Mouse (Mus musculus): ENCODE results near the gene Ankrd54. TPM values are rescaled to one million over a fixed set of nuclear protein-coding genes. Genes with fewer than 3 reads are reported as not detected.

Ankrd54 gene
- polyA plus RNA-seq, 1 experiment from 2014 or later: 28.7 TPM

DNA sequence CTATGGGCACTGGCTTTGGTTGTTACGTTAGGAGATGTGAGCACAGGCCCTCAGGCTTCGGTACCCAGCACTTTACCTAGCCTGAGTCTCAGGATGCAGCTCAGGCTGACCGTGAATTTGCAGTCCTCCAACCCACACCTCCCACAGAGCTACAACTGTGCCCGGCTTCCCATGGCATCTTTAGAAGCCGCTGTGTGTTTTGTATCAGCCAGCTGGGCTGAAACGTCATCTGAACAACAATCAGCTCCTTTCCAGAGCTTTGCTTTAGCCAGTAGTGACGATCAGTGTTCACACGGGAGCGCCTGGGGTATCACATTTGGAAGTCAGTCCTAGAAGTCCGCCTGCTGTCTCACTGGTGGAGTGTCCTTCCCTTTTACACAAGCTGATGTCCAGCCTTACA is 40.6 kb upstream of the Ankrd54 start:
- Histone ChIP-seq H3K4me1 (ENCODE audit: control insufficient read depth, insufficient read depth, low read length) (peaks cover 41% of the 10 kb centered on the region), H3K36me3 (ENCODE audit: control insufficient read depth, insufficient read depth, low read length) (no peaks in the 10 kb centered on the region), H3K27ac (ENCODE audit: low read depth, low read length) (no peak overlapping the region), H3K4me2 (no peak overlapping the region), H3K4me3 (ENCODE audit: low read depth, low read length) (no peak overlapping the region), H3K9ac (ENCODE audit: low read depth, low read length) (no peak overlapping the region), H3K9me3 (replicated peaks; ENCODE audit: control insufficient read depth, low read length) (no peaks in the 10 kb centered on the region), H3K27me3 (ENCODE audit: control insufficient read depth, insufficient read depth, low read length) (no peaks in the 10 kb centered on the region)
- 65% methylated on average over 10 of the region's 10 CpGs for WGBS (ENCODE audit: insufficient replicate concordance)
- ATAC-seq (replicated peaks; ENCODE audit: insufficient number of reproducible peaks, low FRiP score, low TSS enrichment): no peak

DNA sequence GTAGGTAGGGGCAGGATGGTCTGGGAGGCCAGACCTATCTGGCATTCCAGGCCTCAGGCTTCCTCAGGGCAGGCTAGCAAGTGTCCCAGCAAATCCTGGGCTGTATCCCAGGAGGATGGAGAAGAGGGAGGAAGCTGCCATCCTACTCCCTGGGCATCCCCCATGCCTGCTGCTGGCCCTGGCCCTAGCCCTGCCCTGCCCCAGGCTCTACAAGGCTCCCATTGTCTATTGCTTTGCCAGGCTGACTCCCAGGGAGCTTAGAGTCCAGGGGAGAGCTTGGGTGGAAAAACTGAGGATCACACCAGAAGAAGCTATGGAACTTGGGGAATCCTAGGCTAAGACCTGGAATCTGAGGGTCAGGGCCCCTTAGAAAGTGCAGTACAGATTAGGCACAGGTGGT is 38.8 kb upstream of the Ankrd54 start:
- H3K27me3 ChIP-seq (ENCODE audit: control insufficient read depth, insufficient read depth, low read length): no peaks in the 10 kb centered on the region
- H3K4me3 ChIP-seq (ENCODE audit: low read depth, low read length): no peak overlapping the region
- no peaks in the 10 kb centered on the region for H3K36me3 ChIP-seq (ENCODE audit: control insufficient read depth, insufficient read depth, low read length)
- peak overlapping the region; percentile 25; the same call in 1 of the 2 replicates for H3K27ac ChIP-seq (ENCODE audit: low read depth, low read length)
- no peak overlapping the region for H3K4me2 ChIP-seq
- peak overlapping the region; percentile 50; the same call in 1 of the 2 replicates for H3K9ac ChIP-seq (ENCODE audit: low read depth, low read length)
- peaks cover 53% of the 10 kb centered on the region for H3K4me1 ChIP-seq (ENCODE audit: control insufficient read depth, insufficient read depth, low read length)
- no peak for ATAC-seq (replicated peaks; ENCODE audit: insufficient number of reproducible peaks, low FRiP score, low TSS enrichment)
- no peaks in the 10 kb centered on the region for H3K9me3 ChIP-seq (replicated peaks; ENCODE audit: control insufficient read depth, low read length)

DNA sequence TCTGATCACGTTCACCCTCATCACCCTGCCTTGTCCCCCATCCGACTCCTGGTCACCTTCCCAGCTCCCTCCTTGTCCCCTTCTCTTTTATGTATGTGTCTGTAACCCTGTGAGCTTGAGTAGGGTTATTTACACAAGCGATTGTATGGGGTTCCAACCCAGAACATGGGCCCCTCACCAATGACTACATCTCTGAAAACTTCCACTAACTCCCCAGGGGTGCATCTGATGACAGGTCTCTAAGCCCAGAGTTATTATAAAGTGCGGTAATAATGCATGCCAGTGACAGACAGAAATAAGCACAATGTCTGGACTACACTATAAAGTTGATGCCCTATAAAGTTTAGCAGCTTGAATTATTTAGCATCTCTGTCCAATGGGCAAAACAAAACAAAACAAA is 37.7 kb upstream of the Ankrd54 start:
- Histone ChIP-seq H3K4me1 (ENCODE audit: control insufficient read depth, insufficient read depth, low read length) (peaks cover 60% of the 10 kb centered on the region), H3K36me3 (ENCODE audit: control insufficient read depth, insufficient read depth, low read length) (no peaks in the 10 kb centered on the region), H3K4me2 (no peak overlapping the region), H3K27me3 (ENCODE audit: control insufficient read depth, insufficient read depth, low read length) (no peaks in the 10 kb centered on the region), H3K27ac (ENCODE audit: low read depth, low read length) (0 out of 2 replicates have a peak overlapping the region, but pooled peaks have one; percentile 96), H3K4me3 (ENCODE audit: low read depth, low read length) (no peak overlapping the region), H3K9me3 (replicated peaks; ENCODE audit: control insufficient read depth, low read length) (no peaks in the 10 kb centered on the region), H3K9ac (ENCODE audit: low read depth, low read length) (no peak overlapping the region)
- WGBS (ENCODE audit: insufficient replicate concordance): 68% methylated on average over 4 of the region's 4 CpGs
- ATAC-seq (replicated peaks; ENCODE audit: insufficient number of reproducible peaks, low FRiP score, low TSS enrichment): no peak

DNA sequence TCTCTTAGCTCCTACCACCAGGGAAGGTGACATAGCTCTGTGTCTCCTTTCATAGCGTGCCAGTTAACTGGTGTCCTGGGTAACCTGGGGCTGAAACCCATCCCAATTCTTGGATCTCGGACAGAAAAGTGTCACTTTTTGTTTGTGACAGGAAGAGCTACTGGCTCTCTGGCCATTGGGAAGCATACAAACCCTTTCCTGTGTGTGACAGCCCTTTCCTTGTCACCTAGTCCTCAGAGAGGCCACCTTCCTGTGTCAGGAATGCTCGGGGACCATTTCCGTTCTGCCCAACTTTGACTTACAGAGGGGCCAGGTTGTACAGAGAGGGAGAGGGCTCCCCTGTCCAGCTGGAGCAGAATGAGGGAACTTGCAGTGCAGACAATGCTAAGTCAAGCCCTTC is 36.8 kb upstream of the Ankrd54 start:
- Histone ChIP-seq H3K27me3 (ENCODE audit: control insufficient read depth, insufficient read depth, low read length) (no peaks in the 10 kb centered on the region), H3K4me2 (0 out of 2 replicates have a peak overlapping the region, but pooled peaks have one; percentile 11), H3K9me3 (replicated peaks; ENCODE audit: control insufficient read depth, low read length) (no peaks in the 10 kb centered on the region), H3K9ac (ENCODE audit: low read depth, low read length) (no peak overlapping the region), H3K36me3 (ENCODE audit: control insufficient read depth, insufficient read depth, low read length) (peaks cover 1% of the 10 kb centered on the region; the same call in 1 of the 2 replicates), H3K4me1 (ENCODE audit: control insufficient read depth, insufficient read depth, low read length) (peaks cover 60% of the 10 kb centered on the region), H3K27ac (ENCODE audit: low read depth, low read length) (peak overlapping the region; percentile 96), H3K4me3 (ENCODE audit: low read depth, low read length) (no peak overlapping the region)
- no peak for ATAC-seq (replicated peaks; ENCODE audit: insufficient number of reproducible peaks, low FRiP score, low TSS enrichment)
- WGBS (ENCODE audit: insufficient replicate concordance): 41% methylated on average over 4 of the region's 4 CpGs

DNA sequence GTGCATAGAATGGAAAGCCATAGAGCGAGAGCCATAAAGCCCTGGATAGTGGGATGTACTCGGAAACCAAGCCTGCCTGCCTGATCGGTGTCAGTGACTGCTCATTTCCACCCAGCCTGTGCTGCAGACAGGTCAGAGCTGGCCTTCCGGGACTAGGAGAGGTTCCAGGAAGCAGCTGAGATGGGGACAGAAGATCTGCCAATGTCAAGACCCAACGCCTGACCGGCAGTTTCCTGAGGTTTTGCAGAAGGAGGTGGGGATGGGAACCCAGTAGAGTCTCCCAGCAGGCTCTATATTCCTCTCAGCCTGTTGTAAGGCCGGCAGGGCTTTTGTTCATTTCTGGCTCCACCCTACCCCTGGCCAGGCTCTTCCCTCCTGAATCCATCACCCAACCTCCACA is 36.2 kb upstream of the Ankrd54 start:
- no peak for ATAC-seq (replicated peaks; ENCODE audit: insufficient number of reproducible peaks, low FRiP score, low TSS enrichment)
- H3K9ac ChIP-seq (ENCODE audit: low read depth, low read length): peak overlapping the region; percentile 58
- H3K27ac ChIP-seq (ENCODE audit: low read depth, low read length): peak overlapping the region; percentile 96
- no peak overlapping the region for H3K4me3 ChIP-seq (ENCODE audit: low read depth, low read length)
- H3K27me3 ChIP-seq (ENCODE audit: control insufficient read depth, insufficient read depth, low read length): no peaks in the 10 kb centered on the region
- peaks cover 60% of the 10 kb centered on the region for H3K4me1 ChIP-seq (ENCODE audit: control insufficient read depth, insufficient read depth, low read length)
- H3K9me3 ChIP-seq (replicated peaks; ENCODE audit: control insufficient read depth, low read length): no peaks in the 10 kb centered on the region
- peaks cover 5% of the 10 kb centered on the region; the same call in 1 of the 2 replicates for H3K36me3 ChIP-seq (ENCODE audit: control insufficient read depth, insufficient read depth, low read length)
- peak overlapping the region; percentile 11; the same call in 1 of the 2 replicates for H3K4me2 ChIP-seq
- 38% methylated on average over 7 of the region's 7 CpGs for WGBS (ENCODE audit: insufficient replicate concordance)

DNA sequence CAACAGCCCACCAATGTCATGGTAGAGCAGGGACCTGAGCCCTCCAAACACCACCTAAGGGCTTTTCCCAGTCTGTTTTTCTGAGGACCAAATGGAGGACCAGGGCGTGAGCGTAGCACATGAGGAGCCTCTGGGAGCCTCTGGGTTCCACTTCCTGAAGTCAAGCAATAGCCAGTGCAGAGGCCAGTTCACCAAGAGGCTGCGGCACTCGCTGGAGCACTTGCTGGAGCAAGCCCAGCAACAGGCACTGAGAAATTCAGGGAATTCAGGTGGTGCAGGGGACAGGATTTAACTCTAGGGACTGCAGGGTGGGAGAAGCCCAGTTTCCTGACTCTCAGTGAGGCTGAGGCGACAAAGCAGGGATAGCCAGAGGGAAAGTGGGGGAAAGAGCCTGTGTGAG is 35.5 kb upstream of the Ankrd54 start:
- Histone ChIP-seq H3K4me2 (peak overlapping the region; percentile 44; the same call in 1 of the 2 replicates), H3K4me1 (ENCODE audit: control insufficient read depth, insufficient read depth, low read length) (peaks cover 60% of the 10 kb centered on the region)

DNA sequence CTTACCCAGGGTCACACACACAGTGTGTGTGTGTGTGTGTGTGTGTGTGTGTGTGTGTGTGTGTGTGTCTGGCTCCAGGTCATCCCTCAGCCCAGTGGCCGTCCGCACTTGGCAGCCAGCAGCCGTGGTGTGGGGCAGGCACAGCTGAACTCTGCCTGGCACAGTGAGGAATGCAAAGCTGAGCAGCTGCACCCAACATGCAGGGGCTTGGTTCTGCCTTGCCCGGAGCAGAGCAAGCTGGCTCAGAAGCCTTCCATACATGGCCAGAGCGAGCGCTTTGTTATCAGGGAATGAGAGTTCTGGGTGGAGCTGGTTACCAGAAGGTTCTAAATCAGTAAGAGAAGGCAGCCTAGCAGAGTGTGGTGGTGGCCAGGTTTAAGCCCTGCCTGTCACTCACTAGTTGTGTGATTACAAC is 34.9 kb upstream of the Ankrd54 start:
- ATAC-seq (replicated peaks; ENCODE audit: insufficient number of reproducible peaks, low FRiP score, low TSS enrichment): peak; percentile 62
- H3K9me3 ChIP-seq (replicated peaks; ENCODE audit: control insufficient read depth, low read length): no peaks in the 10 kb centered on the region
- 8% methylated on average over 6 of the region's 6 CpGs for WGBS (ENCODE audit: insufficient replicate concordance)
- H3K27ac ChIP-seq (ENCODE audit: low read depth, low read length): peak overlapping the region; percentile 96
- H3K4me2 ChIP-seq: peak overlapping the region; percentile 44
- no peaks in the 10 kb centered on the region for H3K27me3 ChIP-seq (ENCODE audit: control insufficient read depth, insufficient read depth, low read length)
- peaks cover 9% of the 10 kb centered on the region; the same call in 1 of the 2 replicates for H3K36me3 ChIP-seq (ENCODE audit: control insufficient read depth, insufficient read depth, low read length)
- H3K4me3 ChIP-seq (ENCODE audit: low read depth, low read length): no peak overlapping the region
- peak overlapping the region; percentile 58; the same call in 1 of the 2 replicates for H3K9ac ChIP-seq (ENCODE audit: low read depth, low read length)
- H3K4me1 ChIP-seq (ENCODE audit: control insufficient read depth, insufficient read depth, low read length): peaks cover 60% of the 10 kb centered on the region

More for the DNA sequence above, 35.5 kb upstream of the Ankrd54 start:
- no peaks in the 10 kb centered on the region for H3K9me3 ChIP-seq (replicated peaks; ENCODE audit: control insufficient read depth, low read length)
- peaks cover 9% of the 10 kb centered on the region; the same call in 1 of the 2 replicates for H3K36me3 ChIP-seq (ENCODE audit: control insufficient read depth, insufficient read depth, low read length)
- peak overlapping the region; percentile 58 for H3K9ac ChIP-seq (ENCODE audit: low read depth, low read length)
- peak overlapping the region; percentile 96 for H3K27ac ChIP-seq (ENCODE audit: low read depth, low read length)
- 46% methylated on average over 5 of the region's 5 CpGs for WGBS (ENCODE audit: insufficient replicate concordance)
- no peak for ATAC-seq (replicated peaks; ENCODE audit: insufficient number of reproducible peaks, low FRiP score, low TSS enrichment)
- no peak overlapping the region for H3K4me3 ChIP-seq (ENCODE audit: low read depth, low read length)
- no peaks in the 10 kb centered on the region for H3K27me3 ChIP-seq (ENCODE audit: control insufficient read depth, insufficient read depth, low read length)

DNA sequence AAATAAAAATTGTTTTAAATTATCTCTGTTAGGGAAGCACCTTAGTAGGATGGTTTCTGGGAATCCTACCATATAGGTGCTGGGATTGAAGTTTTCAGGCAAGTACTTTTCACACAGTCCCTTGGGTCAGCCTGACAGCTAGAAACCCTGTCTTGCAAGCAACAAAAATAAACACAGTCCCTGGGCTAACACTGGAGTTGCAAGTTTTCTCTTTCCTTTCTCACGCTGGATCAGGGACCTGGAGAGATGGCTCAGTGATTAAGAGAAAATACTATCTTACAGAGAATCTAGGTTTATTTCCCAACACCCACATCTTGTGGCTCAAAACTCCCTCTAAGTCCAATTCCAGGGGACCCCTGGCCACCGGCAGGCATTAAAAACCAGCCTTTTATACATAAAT is 34.4 kb upstream of the Ankrd54 start:
- peaks cover 58% of the 10 kb centered on the region for H3K4me1 ChIP-seq (ENCODE audit: control insufficient read depth, insufficient read depth, low read length)
- ATAC-seq (replicated peaks; ENCODE audit: insufficient number of reproducible peaks, low FRiP score, low TSS enrichment): no peak
- H3K36me3 ChIP-seq (ENCODE audit: control insufficient read depth, insufficient read depth, low read length): peaks cover 11% of the 10 kb centered on the region
- H3K9ac ChIP-seq (ENCODE audit: low read depth, low read length): peak overlapping the region; percentile 58; the same call in 1 of the 2 replicates
- no peaks in the 10 kb centered on the region for H3K27me3 ChIP-seq (ENCODE audit: control insufficient read depth, insufficient read depth, low read length)
- H3K4me2 ChIP-seq: peak overlapping the region; percentile 44
- peak overlapping the region; percentile 96 for H3K27ac ChIP-seq (ENCODE audit: low read depth, low read length)
- WGBS (ENCODE audit: insufficient replicate concordance): 24% methylated on average over 2 of the region's 2 CpGs
- no peaks in the 10 kb centered on the region for H3K9me3 ChIP-seq (replicated peaks; ENCODE audit: control insufficient read depth, low read length)
- H3K4me3 ChIP-seq (ENCODE audit: low read depth, low read length): no peak overlapping the region

DNA sequence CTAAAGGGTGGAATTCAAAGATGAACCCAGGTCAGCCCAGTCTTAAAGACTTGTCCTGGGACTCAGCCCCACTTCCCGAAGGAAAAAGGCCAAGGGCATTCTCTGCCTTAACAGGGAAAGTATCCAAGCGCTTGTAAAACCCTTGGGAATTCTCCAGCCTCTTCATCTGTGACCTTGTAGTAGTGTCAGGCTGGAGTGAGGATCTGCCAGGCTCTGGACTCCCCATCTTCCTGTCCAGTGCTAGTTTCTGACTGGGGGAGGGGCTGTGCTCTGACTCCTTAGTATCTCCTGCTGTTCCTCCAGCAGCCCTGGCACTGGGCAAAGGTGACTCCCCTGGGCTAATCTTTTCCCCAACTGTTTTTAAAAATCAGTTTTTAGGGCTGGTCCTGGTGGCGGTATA is 33.9 kb upstream of the Ankrd54 start:
- Histone ChIP-seq H3K36me3 (ENCODE audit: control insufficient read depth, insufficient read depth, low read length) (peaks cover 15% of the 10 kb centered on the region), H3K4me3 (ENCODE audit: low read depth, low read length) (no peak overlapping the region), H3K4me2 (no peak overlapping the region; the same call in 1 of the 2 replicates), H3K4me1 (ENCODE audit: control insufficient read depth, insufficient read depth, low read length) (peaks cover 53% of the 10 kb centered on the region), H3K9ac (ENCODE audit: low read depth, low read length) (0 out of 2 replicates have a peak overlapping the region, but pooled peaks have one; percentile 43), H3K9me3 (replicated peaks; ENCODE audit: control insufficient read depth, low read length) (no peaks in the 10 kb centered on the region), H3K27ac (ENCODE audit: low read depth, low read length) (peak overlapping the region; percentile 96), H3K27me3 (ENCODE audit: control insufficient read depth, insufficient read depth, low read length) (no peaks in the 10 kb centered on the region)
- ATAC-seq (replicated peaks; ENCODE audit: insufficient number of reproducible peaks, low FRiP score, low TSS enrichment): no peak
- 42% methylated on average over 3 of the region's 3 CpGs for WGBS (ENCODE audit: insufficient replicate concordance)

All from heart, embryonic 11.5 days (tissue).